Mouse (Mus musculus): Measurements from ENCODE around the gene Sfta2.

Gene Sfta2

DNA sequence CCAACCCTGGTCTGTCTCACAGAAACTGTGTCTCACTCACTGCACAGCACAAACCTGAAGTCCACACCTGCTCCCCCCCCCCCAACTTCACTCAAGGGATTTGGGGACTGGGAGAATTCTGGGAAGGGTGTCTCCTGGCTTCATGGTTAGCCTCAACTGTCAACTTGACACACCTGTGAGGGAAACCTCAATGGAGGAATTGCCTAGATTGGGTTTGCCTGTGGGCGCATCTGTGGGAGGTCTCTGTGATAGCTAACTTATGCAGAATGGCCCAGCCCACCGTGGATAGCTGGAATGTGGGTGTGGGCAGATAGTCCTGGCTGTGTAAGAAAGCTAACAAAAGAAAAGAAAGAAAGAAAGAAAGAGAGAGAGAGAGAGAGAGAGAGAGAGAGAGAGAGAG is at the start of gene Sfta2:
TSS of gene Sfta2 (plus strand) at position 301 of the 400 bp plus-strand sequence.
- DNase-seq: no peak

DNA sequence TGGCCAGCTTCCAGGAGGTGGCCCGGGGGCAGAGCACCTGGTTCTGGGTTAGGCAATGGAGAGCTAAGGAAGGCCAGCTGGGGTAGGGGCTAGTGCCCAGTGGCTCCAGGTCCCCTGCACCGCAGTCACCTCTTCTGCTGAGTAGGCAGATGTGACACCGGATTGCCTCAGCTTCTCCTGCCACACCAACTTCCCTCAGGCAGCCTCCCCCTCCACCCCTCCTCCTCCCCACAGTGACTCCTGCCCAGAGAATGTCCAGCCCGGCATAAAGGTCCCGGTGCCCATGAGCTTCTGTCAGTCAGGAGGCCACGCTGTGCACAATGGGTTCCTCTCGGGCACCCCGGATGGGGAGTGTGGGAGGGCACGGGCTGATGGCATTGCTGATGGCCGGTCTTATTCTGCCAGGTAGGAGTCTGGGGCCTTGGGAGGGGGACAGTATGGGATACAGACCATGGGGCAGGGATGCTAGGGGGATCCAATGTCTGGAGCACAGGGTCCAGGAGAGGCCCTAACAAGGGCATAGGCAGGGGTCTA is 49.4 kb upstream of the Sfta2 start, which contains the start of gene Cdsn:
TSS of gene Cdsn (plus strand) at position 248 of the 534 bp plus-strand sequence.
- DNase-seq: no peak

DNA sequence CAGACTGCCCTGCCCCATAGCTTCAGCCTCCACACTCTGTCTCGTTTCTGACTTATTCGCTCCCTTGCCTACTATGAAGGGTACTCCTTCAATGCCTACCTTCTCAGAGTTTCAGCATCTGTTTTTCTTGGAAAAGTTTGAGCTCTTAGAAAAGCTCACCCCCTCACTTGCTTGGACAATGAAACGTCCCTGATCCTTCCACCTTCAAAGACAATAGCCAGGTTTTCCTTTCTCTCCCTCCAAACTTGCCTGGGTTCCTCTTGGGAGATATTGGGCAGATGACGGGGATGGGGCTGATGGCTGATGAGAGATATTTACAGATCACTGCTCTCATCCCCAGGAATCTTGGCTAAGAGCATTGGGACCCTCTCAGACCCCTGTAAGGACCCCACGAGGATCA is 47.0 kb upstream of the Sfta2 start:
- DNase-seq: no peak

DNA sequence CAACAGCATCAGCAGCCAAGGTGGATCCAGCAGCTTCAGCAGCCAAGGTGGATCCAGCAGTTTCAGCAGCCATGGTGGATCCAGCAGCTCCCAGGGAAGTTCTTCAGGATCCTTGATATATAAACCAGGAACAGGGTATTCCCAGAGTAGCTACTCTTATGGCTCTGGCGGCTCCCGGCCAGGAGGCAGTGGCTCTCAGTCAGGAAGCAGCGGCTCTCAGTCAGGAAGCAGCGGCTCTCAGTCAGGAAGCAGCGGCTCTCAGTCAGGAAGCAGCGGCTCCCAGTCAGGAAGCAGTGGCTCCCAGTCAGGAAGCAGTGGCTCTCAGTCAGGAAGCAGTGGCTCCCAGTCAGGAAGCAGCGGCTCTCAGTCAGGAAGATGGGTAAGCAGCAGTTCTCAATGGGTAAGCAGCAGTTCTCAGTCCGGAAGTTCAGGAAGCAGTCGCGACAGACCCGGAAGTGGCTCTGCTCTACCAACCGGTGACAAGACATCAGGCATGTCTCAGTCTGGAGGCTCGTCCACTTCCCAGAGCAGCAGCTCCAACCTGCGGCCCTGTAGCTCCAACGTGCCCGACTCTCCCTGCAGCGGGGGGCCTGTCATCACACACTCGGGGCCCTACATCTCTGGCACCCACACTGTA is 46.5 kb upstream of the Sfta2 start:
- DNase-seq: no peak

DNA sequence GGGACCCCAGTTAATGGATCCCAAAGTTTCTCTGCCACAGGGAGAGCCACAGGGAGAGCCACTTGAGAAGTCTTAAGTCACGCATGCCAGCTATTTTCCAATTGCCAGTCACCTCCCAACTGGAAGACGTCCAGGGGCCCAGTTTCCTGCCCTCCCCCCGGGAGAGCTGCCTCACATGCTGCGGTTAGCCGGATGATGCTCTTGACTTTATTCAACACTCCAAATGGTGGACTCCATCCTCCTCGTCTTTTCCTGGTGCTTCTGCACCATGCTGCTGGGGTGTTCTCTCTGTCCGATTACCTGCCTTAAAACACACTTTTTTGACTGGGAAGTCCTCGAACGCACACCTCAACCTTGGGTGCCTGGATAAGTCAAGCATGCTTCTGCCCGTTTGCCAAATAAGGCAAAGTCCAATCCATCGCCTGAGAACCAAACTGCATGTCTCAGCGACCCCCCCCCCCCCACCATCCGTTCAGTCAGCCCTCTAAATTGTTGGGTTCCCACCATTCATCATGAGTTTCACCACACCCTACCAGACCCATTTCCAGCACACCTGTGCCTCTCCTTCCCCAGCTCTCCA is 45.1 kb upstream of the Sfta2 start:
- DNase-seq: peak; percentile 56

DNA sequence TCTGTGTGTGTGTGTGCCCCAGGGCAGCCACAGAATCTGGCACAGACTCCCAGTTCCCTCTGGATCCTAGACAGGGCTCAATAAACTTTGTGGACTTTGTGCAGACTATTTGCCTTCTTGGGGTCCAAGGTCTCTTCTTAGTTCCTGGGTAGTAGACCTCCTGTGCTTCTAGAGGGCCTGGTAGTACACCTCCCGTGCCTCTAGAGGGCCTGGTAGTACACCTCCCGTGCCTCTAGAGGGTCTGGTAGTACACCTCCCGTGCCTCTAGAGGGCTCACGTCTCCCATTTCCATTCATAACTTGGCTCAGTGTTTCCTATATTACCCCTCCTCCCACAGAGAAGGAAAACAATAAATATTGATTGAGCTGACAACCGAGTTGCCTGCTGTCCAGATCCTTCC is 44.5 kb upstream of the Sfta2 start:
- peak; percentile 71 for DNase-seq

DNA sequence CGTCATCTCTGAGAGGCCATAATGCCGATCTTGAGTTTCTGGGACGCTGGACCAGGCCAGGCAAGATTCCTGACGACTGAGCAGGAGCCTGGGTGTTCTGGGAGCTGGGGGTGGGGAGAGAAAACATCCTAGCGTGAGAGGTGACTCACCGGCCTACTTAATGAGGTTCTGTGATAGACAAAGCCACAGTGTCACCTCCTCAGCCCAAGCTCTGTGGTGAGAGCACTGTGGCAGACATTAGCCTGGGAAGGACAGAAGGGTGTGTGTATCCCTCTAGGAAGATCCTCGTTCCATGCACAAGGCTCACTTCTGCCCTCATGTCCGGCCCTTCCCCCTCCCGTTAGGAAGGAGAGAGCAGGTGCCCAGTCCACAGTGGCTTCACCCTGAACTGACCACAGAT is 44.0 kb upstream of the Sfta2 start:
- DNase-seq: no peak

DNA sequence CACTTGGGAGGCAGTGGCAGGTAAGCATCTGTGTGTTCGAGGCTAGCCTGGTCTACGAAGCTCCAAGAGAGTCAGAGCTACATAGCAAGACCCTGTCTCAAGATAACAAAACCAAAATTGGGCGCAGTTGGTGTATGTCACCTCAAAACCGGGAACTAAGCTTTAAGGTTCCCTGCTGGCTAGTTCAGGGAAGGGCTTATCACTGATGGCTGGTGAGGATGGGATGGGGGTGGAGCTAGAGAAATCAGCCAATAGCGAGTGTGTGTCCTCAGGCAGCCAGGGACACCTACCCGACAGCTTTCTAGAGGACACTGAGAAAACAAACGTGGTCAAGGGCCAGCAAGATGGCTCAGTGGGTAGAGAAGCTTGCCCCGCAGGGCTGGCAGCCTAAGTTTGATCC is 43.1 kb upstream of the Sfta2 start:
- no peak for DNase-seq

DNA sequence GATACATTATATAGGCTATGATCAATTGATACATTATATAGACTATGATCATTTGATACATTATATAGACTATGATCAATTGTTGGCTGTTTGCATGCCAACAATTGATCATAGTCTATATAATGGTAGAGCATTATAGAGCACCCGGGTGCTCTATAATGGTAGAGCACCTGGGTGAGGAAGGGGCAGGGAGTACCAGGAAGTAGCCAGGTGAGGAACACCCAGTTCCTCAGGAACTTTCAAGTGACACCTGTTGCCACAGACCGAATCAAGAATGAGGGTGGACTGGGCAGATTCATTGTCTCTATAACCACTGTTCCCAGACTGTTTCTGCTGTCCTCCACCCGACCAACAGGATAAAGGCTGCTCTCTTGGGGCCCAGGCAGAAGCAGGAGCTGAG is 34.2 kb upstream of the Sfta2 start, which contains the start of gene 2300002M23Rik:
TSS of gene 2300002M23Rik (plus strand) at position 301 of the 400 bp plus-strand sequence.
- DNase-seq: no peak

DNA sequence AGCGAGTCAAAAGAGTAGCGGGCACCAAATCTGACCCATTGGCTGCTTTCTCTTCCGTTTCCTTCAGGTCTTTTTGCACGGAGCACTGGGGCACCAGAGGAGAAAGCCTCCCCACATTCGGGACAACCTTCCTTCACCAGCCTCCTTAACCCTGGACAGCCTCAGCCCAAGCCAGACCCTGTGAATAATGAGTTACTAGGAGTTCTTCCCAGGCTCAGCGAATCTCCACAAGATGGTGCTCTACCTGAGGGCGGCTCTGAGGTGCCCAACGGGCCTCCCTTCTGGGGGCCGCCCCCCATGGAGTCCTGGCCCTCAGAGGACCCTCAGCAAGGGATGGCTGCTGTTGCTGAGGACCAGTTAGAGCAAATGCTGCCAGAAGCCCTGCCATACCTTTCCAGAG is 33.6 kb upstream of the Sfta2 start:
- no peak for DNase-seq

DNA sequence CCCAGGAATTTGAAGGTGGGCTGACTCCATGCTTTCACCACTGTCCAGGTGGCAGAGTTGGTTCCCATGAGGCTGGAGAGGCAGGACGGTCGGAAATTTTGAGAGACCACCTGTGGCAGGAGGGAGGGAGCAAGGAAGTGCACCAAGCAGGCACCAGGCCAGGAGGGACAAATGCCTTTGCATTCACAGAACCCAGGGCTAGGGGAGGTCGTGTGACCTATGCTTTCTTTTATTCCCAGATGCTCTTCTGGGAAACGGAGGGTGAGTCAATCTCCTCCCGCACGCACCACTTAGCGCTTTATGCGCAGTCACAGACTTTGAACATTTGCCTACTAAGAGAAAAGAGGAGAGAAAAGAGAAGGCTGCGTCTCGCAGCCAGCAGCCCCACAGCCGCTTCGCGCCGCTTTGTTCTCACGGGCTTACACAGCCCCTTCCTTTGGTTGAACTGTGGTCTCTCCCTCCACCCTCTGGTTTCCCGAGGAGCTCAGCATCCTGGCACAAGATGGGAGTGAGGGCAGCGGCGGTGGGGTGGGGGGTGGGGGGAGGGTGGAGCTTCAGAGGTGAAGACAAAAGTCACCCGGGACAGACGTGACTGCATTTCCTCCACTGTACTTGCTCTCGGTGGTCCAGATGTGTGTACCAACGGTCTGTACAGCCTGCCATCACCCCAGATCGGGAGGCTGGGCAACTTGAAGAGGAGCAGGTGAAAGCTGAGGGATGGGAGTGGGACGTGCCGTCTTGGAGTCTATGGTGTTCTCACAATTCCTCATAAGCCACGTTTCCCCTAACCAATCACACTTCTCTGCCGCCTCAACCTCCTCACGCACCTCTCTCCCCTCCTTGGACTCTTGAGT is 32.0 kb upstream of the Sfta2 start:
- DNase-seq: no peak

DNA sequence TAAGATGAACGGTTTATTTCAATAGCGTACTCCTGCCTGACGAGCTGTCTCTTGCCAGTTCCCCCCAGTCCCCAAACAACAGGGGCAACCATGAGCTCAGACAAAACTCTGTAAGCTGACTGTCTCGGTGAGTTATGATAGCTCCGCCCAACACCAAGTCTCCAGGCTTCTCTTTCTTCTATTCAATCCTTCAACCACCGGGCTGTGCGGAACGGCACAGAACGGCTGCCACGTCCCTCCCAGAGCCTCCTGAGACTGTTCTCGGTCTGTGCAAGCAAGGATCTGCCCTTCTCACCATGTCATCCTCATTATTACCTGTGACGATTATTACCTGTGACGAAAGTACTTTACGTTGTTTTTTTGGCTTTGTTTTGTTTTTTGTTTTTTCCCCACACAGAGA is 30.5 kb upstream of the Sfta2 start:
- no peak for DNase-seq

DNA sequence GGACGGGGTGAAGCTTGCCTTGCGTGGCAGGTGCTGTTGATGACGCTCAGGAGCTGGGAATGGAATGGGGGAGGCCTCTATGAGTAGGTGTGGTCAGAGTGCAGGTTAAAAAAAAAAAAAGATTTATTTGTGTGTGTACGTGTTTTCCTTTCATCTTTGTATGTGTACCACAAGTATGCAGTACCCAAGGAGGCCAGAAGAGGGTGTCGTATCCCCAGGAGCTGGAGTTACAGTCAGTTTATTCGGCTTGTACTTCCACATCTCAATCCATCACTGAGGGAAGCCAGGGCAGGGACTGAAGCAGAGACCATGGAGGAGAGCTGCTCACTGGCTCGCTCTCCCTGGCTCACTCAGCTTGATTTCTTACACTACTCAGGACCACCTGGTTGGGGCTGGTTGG is 29.9 kb upstream of the Sfta2 start:
- no peak for DNase-seq

DNA sequence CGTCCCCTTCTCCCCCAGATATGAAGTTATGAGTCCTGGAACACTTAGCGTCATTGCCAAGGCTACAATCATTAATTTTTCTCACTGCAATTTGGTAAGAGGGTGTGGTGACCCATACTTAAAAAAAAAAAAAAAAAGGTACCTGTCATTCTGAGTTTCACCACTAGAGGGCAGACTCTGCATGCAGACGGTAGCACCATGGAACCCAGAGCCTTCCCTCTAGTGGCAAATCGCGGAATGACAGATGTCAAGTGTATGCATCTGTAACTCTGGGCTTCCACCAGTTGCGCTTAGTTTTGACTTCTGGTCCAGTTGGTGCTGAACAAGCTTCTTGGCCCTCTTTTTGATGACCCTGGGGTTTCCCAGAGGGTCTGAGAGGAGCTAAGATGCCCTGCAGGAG is 23.1 kb upstream of the Sfta2 start:
- DNase-seq: peak; percentile 85

DNA sequence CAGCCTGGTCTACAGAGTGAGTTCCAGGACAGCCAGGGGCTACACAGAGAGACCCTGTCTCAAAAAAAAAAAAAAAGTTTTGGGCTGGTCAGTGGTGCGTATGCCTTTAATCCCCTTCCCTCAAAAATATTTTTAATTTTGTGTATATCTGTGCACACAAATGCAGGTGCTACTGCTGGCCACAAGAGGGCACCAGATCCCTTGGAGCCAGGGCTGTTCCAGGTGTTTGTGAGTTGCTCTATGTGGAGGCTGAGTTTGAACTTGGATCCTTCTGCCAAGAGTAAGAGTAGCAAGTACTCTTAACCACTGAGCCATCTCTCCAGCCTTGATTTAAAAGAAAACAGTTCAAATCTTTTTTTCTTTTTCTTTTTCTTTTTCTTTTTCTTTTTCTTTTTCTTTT is 18.4 kb upstream of the Sfta2 start:
- no peak for DNase-seq

DNA sequence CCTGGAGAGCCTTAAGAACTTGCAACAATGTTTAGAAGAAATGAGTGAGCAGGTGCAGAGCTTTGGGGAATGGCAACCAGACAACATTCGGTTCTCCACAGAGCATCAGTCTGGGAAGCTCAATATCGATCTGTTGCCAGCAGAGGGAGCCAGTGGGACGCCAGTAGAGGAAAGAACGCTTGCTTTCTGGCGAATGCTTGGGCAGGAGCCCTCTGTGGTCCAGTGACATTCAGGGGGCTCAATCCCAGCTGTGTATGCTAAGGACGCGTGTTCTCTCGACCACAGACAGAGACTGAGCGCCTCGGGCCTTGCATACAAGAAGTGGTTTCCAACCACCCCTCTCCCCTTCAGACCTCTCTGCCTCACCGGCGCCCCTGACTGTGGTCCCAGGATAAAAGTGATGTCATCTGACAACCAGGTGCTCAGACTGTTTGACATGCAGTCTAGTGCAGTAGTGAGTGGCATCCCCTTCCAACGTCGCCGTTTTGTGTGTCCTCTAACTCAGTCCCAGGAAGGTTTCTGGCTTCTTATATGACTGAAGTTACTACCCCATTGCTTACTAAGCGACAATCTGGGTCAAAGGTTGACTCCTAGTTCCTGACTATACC is 16.9 kb upstream of the Sfta2 start:
- DNase-seq: peak; percentile 81

DNA sequence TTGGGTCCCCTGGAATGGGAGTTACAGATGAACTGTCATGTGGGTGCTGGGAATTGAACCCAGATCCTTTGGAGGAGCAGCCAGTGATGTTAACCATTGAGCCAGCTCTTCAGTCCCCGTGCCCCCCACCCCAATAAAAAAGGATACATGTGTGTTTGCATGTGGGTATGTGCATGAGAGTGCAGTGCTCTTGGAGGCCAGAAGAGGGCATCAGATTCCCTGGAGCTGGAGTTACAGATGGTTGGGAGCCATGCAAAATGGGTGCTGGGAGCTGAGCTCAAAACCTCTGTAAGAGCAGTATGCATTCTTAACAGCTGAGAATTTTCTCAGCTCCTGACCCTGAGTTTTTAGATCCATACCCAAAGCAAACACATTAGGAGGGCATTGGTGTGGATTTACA is 14.1 kb upstream of the Sfta2 start:
- DNase-seq: no peak

DNA sequence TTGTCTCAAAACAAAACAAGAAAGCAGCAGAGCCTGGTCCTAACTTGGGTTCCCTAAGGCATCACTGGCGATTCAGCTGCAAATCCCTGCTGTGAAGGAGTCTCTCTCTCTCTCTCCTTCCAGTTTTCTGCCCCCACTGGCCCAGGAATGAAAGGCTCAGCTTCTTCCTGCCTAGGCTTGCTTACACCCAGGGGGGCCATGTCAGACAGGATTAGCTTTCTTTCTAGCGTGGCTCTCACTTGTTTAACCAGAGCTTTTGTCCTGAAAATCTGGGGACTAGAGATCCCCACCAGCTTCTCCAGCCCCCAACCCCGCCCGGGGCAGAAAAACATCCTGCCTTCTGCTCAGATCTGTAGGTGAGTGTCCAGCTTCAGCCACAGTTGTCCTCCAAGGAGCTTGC is 13.0 kb upstream of the Sfta2 start:
- no peak for DNase-seq

DNA sequence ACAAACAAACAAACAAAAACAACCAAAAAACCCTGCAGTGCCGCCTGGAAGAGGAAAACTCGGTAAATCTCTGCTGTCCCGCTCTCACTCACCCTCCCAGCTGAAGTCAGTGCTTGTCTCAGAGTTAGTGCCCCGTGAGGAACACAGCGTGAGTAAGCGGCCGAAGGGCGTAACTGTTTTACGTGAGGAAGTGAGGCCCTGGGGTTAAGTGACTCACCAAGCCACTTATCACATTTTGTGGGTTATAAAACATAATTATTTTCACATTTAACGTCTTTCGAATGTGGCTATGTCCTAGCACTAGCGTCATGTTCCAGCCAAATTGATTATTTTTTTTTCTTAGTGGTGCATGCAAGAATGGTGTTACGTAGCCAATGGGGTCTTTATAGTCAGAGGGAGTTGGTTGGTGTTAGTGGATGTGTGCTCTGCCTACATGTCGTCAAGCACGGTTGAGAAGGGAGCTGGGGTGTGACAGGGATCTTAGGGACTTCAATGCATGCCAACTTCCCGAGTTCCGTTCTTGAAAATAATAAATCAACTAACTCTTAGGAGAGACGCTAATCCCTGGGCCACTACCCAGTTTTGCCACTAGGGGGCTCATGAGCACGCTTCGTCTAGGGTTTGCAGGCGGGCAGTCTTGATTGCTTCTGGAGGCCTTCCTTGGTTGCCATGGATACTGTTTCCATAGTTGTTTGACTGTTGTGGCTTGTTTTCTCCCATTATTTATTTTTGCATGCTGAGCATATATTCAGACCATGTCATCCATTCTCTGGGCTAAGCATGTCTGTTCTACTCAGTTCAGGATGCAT is 10.7 kb upstream of the Sfta2 start:
- DNase-seq: peak; percentile 74

DNA sequence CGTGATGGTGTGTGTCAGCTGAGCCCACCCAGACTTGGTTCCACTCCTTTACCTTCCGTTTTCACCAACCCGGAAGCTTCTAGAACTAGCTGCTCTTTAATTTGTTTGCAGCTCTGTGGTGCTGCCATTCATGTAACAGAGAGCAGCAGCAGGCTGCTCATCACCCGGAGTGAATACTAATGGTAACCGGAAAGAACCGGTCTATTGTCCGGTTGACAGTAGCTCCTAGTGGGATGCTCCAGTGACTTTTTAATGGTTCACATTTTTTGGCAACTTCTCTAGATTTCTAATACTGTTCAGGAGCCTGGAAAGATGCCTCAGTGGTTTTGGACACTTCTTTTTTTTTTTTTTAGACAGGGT is 10.2 kb upstream of the Sfta2 start:
- no peak for DNase-seq

DNA sequence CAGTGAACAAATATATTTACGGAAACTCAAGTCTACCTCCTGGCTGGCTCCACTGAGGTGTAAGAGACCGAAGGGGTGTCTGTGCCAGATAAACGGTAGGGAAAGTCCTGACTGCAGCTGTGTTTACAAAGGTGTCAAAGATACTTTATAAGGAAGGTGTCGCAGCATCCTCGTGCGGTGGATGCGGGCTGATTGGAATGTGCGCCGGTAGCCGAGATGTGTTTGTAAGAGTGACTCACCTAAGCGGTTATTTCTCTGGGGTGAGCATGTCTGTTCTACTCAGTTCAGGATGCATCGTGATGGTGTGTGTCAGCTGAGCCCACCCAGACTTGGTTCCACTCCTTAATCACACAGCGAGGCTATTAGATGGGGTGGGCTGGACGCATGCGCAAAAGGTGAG is 9.6 kb upstream of the Sfta2 start:
- no peak for DNase-seq

DNA sequence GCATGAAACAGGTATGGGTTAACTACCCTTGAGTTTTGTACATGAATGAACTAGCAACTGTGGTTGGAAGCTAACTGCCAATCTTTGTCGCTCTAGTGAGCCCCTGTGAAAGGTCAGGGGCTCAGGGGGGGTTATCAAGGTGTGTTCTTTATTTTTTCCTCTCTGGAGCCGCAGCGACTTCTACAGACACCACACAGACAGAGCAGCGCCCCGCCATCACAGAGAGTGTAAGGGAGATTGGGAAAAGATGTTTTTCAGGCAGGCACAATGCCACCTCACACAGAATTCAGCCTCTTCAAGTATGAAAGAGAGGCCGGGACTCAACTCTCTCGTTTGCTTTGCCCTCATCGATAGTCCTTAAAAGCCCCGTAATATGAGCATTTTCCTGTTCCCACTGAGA is 9.2 kb upstream of the Sfta2 start:
- no peak for DNase-seq

DNA sequence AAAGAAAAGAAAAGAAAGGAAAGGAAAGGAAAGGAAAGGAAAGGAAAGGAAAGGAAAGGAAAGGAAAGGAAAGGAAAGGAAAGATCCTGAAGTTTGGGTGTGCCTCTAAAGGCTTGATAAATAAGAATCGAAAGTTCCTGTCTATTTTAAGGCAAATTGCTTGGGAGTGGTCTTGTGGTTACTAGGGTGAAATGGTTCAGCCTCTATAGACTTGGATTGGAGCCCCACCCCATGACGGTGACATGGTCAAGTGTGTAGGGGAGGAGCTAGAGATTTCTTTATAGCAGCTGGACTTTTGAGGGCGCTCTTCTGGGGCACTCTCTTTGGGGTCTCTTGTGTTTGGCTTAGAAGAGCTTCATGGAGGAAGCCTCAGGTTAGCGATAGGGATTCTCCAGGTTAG is 7.6 kb upstream of the Sfta2 start:
- DNase-seq: no peak
